Mouse (Mus musculus): ENCODE results near the gene Majin. TPM values are rescaled to one million over a fixed set of nuclear protein-coding genes. Genes with fewer than 3 reads are reported as not detected.
A peak's percentile ranks its signal among the peaks of the same experiment; 100 is the strongest.

Gene Majin
- polyA plus RNA-seq, 1 experiment = 20.7 TPM

- Histone ChIP-seq H3K4me3 (ENCODE audit: control insufficient read depth, low read depth, low read length) (no peak overlapping the region), H3K36me3 (ENCODE audit: control insufficient read depth, insufficient read depth, low read length) (peaks cover 2% of the 10 kb centered on the region; the same call in 1 of the 2 replicates), H3K27me3 (ENCODE audit: control insufficient read depth, insufficient read depth, low read length) (no peaks in the 10 kb centered on the region), H3K27ac (ENCODE audit: control insufficient read depth, insufficient read depth, low read depth, low read length) (no peak overlapping the region), H3K4me1 (ENCODE audit: control insufficient read depth, insufficient read depth, low read length) (no peaks in the 10 kb centered on the region)
- TF ChIP-seq POLR2A (IDR thresholded peaks at IDR 0.05; ENCODE audit: control insufficient read depth, low read depth, low read length) (no peak), CTCF (IDR thresholded peaks at IDR 0.05; ENCODE audit: control insufficient read depth, insufficient read depth, insufficient replicate concordance, low read depth, low read length) (no peak)
Observed at GRCm38 (mm10) chr19:6261379-6261778, 77.2 kb downstream of the Majin start.

- no peak overlapping the region for H3K4me3 ChIP-seq (ENCODE audit: control insufficient read depth, low read depth, low read length)
- no peak overlapping the region for H3K27ac ChIP-seq (ENCODE audit: control insufficient read depth, insufficient read depth, low read depth, low read length)
- H3K27me3 ChIP-seq (ENCODE audit: control insufficient read depth, insufficient read depth, low read length) = no peaks in the 10 kb centered on the region
- H3K4me1 ChIP-seq (ENCODE audit: control insufficient read depth, insufficient read depth, low read length) = no peaks in the 10 kb centered on the region
- TF ChIP-seq POLR2A (IDR thresholded peaks at IDR 0.05; ENCODE audit: control insufficient read depth, low read depth, low read length) (no peak), CTCF (IDR thresholded peaks at IDR 0.05; ENCODE audit: control insufficient read depth, insufficient read depth, insufficient replicate concordance, low read depth, low read length) (peak; percentile 99)
- H3K36me3 ChIP-seq (ENCODE audit: control insufficient read depth, insufficient read depth, low read length) = no peaks in the 10 kb centered on the region; the same call in 1 of the 2 replicates
Observed at GRCm38 (mm10) chr19:6262222-6262621, 78.0 kb downstream of the Majin start.

GRCm38 (mm10) chr19:6262839-6263433, 78.7 kb downstream of the Majin start:
- TF ChIP-seq CTCF (IDR thresholded peaks at IDR 0.05; ENCODE audit: control insufficient read depth, insufficient read depth, insufficient replicate concordance, low read depth, low read length) (no peak), POLR2A (IDR thresholded peaks at IDR 0.05; ENCODE audit: control insufficient read depth, low read depth, low read length) (no peak)
- no peaks in the 10 kb centered on the region for H3K4me1 ChIP-seq (ENCODE audit: control insufficient read depth, insufficient read depth, low read length)
- no peaks in the 10 kb centered on the region; the same call in 1 of the 2 replicates for H3K36me3 ChIP-seq (ENCODE audit: control insufficient read depth, insufficient read depth, low read length)
- no peaks in the 10 kb centered on the region for H3K27me3 ChIP-seq (ENCODE audit: control insufficient read depth, insufficient read depth, low read length)
- no peak overlapping the region for H3K27ac ChIP-seq (ENCODE audit: control insufficient read depth, insufficient read depth, low read depth, low read length)
- H3K4me3 ChIP-seq (ENCODE audit: control insufficient read depth, low read depth, low read length) = no peak overlapping the region

GRCm38 (mm10) chr19:6264200-6264599, 80.0 kb downstream of the Majin start:
- H3K27ac ChIP-seq (ENCODE audit: control insufficient read depth, insufficient read depth, low read depth, low read length) = no peak overlapping the region
- H3K27me3 ChIP-seq (ENCODE audit: control insufficient read depth, insufficient read depth, low read length) = no peaks in the 10 kb centered on the region
- no peaks in the 10 kb centered on the region for H3K4me1 ChIP-seq (ENCODE audit: control insufficient read depth, insufficient read depth, low read length)
- TF ChIP-seq CTCF (IDR thresholded peaks at IDR 0.05; ENCODE audit: control insufficient read depth, insufficient read depth, insufficient replicate concordance, low read depth, low read length) (no peak), POLR2A (IDR thresholded peaks at IDR 0.05; ENCODE audit: control insufficient read depth, low read depth, low read length) (no peak)
- no peaks in the 10 kb centered on the region; the same call in 1 of the 2 replicates for H3K36me3 ChIP-seq (ENCODE audit: control insufficient read depth, insufficient read depth, low read length)
- no peak overlapping the region for H3K4me3 ChIP-seq (ENCODE audit: control insufficient read depth, low read depth, low read length)

- Histone ChIP-seq H3K36me3 (ENCODE audit: control insufficient read depth, insufficient read depth, low read length) (no peaks in the 10 kb centered on the region; the same call in 1 of the 2 replicates), H3K4me3 (ENCODE audit: control insufficient read depth, low read depth, low read length) (no peak overlapping the region), H3K27ac (ENCODE audit: control insufficient read depth, insufficient read depth, low read depth, low read length) (no peak overlapping the region), H3K27me3 (ENCODE audit: control insufficient read depth, insufficient read depth, low read length) (no peaks in the 10 kb centered on the region), H3K4me1 (ENCODE audit: control insufficient read depth, insufficient read depth, low read length) (no peaks in the 10 kb centered on the region)
- TF ChIP-seq POLR2A (IDR thresholded peaks at IDR 0.05; ENCODE audit: control insufficient read depth, low read depth, low read length) (no peak), CTCF (IDR thresholded peaks at IDR 0.05; ENCODE audit: control insufficient read depth, insufficient read depth, insufficient replicate concordance, low read depth, low read length) (no peak)
Observed at GRCm38 (mm10) chr19:6264945-6265344, 80.8 kb downstream of the Majin start.

GRCm38 (mm10) chr19:6265727-6266182, 81.6 kb downstream of the Majin start:
- TF ChIP-seq CTCF (IDR thresholded peaks at IDR 0.05; ENCODE audit: control insufficient read depth, insufficient read depth, insufficient replicate concordance, low read depth, low read length) (no peak), POLR2A (IDR thresholded peaks at IDR 0.05; ENCODE audit: control insufficient read depth, low read depth, low read length) (no peak)
- H3K27me3 ChIP-seq (ENCODE audit: control insufficient read depth, insufficient read depth, low read length) = no peaks in the 10 kb centered on the region
- H3K4me1 ChIP-seq (ENCODE audit: control insufficient read depth, insufficient read depth, low read length) = no peaks in the 10 kb centered on the region
- H3K4me3 ChIP-seq (ENCODE audit: control insufficient read depth, low read depth, low read length) = no peak overlapping the region
- H3K27ac ChIP-seq (ENCODE audit: control insufficient read depth, insufficient read depth, low read depth, low read length) = no peak overlapping the region
- no peaks in the 10 kb centered on the region; the same call in 1 of the 2 replicates for H3K36me3 ChIP-seq (ENCODE audit: control insufficient read depth, insufficient read depth, low read length)

GRCm38 (mm10) chr19:6267306-6268169, 83.3 kb downstream of the Majin start:
- no peaks in the 10 kb centered on the region for H3K36me3 ChIP-seq (ENCODE audit: control insufficient read depth, insufficient read depth, low read length)
- no peaks in the 10 kb centered on the region for H3K27me3 ChIP-seq (ENCODE audit: control insufficient read depth, insufficient read depth, low read length)
- no peaks in the 10 kb centered on the region for H3K4me1 ChIP-seq (ENCODE audit: control insufficient read depth, insufficient read depth, low read length)
- TF ChIP-seq CTCF (IDR thresholded peaks at IDR 0.05; ENCODE audit: control insufficient read depth, insufficient read depth, insufficient replicate concordance, low read depth, low read length) = no peak
- TF ChIP-seq POLR2A (IDR thresholded peaks at IDR 0.05; ENCODE audit: control insufficient read depth, low read depth, low read length) = no peak
- no peak overlapping the region for H3K27ac ChIP-seq (ENCODE audit: control insufficient read depth, insufficient read depth, low read depth, low read length)
- H3K4me3 ChIP-seq (ENCODE audit: control insufficient read depth, low read depth, low read length) = no peak overlapping the region

Data from testis, adult 2 months (tissue).